Comparison of ENCODE assay signal across 8 mouse cellular contexts in the genomic region with DNA sequence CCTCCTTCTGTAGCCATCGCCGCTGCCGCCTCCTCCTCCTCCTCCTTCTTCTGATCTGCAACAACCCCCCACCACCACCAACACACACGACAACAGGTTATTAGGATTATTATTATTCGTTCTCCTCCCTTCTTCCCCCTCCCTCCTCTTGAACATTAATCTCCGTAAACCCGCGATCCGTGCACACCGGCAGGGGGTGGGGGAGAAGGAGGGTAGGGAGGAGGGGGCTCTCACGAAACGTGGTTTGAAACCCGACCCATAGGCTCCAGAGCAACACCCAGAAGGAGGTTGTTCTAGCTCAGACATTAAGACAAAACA. TPM values are rescaled to one million over a fixed set of nuclear protein-coding genes. Genes with fewer than 3 reads are reported as not detected.
DNase-seq lines count a peak whose midpoint lies in the region; ATAC-seq and TF ChIP-seq lines count a peak whose summit lies in the region.

No protein-coding gene starts in this region.

- H3K9me3 ChIP-seq in embryonic facial prominence, embryonic 12.5 days: no peaks in the 10 kb centered on the region
- H3K9me3 ChIP-seq in midbrain, postnatal 0 days (ENCODE audit: low read length): no peaks in the 10 kb centered on the region

- peak overlapping the region; percentile 65 for H3K9ac ChIP-seq in embryonic facial prominence, embryonic 12.5 days
- peak overlapping the region; percentile 84 for H3K9ac ChIP-seq in midbrain, postnatal 0 days (replicated peaks; ENCODE audit: low read length, poor library complexity, severe bottlenecking)

- peak overlapping the region; percentile 50 for H3K4me2 ChIP-seq in embryonic facial prominence, embryonic 12.5 days (replicated peaks)
- H3K4me2 ChIP-seq in midbrain, postnatal 0 days (ENCODE audit: low read depth, low read length, poor library complexity, severe bottlenecking): peak overlapping the region; percentile 57

- TF ChIP-seq CTCF in midbrain, postnatal 0 days (IDR thresholded peaks at IDR 0.05): peak; percentile 40; the same call in 1 of the 2 replicates

- H3K4me1 ChIP-seq in embryonic facial prominence, embryonic 12.5 days: peaks cover 23% of the 10 kb centered on the region
- peaks cover 20% of the 10 kb centered on the region; the same call in 1 of the 2 replicates for H3K4me1 ChIP-seq in midbrain, postnatal 0 days (ENCODE audit: insufficient read depth, low read length)

- 0% methylated on average over 12 of the region's 13 CpGs for WGBS in embryonic facial prominence, embryonic 12.5 days
- under 1% methylated on average over 11 of the region's 13 CpGs for WGBS in midbrain, postnatal 0 days

- peak overlapping the region; percentile 95 for H3K27ac ChIP-seq in embryonic facial prominence, embryonic 12.5 days
- peak overlapping the region; percentile 97 for H3K27ac ChIP-seq in midbrain, postnatal 0 days (ENCODE audit: low read depth, low read length)

- H3K36me3 ChIP-seq in embryonic facial prominence, embryonic 12.5 days: no peaks in the 10 kb centered on the region
- no peaks in the 10 kb centered on the region for H3K36me3 ChIP-seq in midbrain, postnatal 0 days (ENCODE audit: insufficient read depth, low read length)

- H3K4me3 ChIP-seq in embryonic facial prominence, embryonic 12.5 days: peak overlapping the region; percentile 68
- H3K4me3 ChIP-seq in midbrain, postnatal 0 days (ENCODE audit: low read depth, low read length): peak overlapping the region; percentile 79

- DNase-seq in layer of hippocampus, adult 9-10 months (ENCODE audit: low spot score): peak; percentile 4
- no peak for DNase-seq in layer of hippocampus, postnatal 14 days (ENCODE audit: low spot score in 2 of 2)
- peak; percentile 53 for DNase-seq in hindlimb bud, embryonic 11.5 days (ENCODE audit: extremely low spot score, low read depth, low spot score)
- DNase-seq in midbrain, postnatal 0 days (ENCODE audit: low spot score): no peak
- DNase-seq in yolk sac, embryonic 10.5 days (ENCODE audit: low spot score): no peak
- DNase-seq in kidney, adult 18-20 months: no peak
- DNase-seq in natural killer cell, adult 2 months (ENCODE audit: low spot score in 2 of 2): no peak

- H3K27me3 ChIP-seq in embryonic facial prominence, embryonic 12.5 days: no peaks in the 10 kb centered on the region
- H3K27me3 ChIP-seq in midbrain, postnatal 0 days (ENCODE audit: insufficient read depth, low read length): no peaks in the 10 kb centered on the region

- ATAC-seq in embryonic facial prominence, embryonic 12.5 days (ENCODE audit: insufficient number of reproducible peaks, insufficient read depth, low FRiP score, low TSS enrichment): peak; percentile 79
- no peak for ATAC-seq in midbrain, postnatal 0 days (ENCODE audit: low FRiP score)

RNA-seq across cellular contexts. Expression of a gene that starts 0.5 kb away (rescaled TPM):
- total RNA-seq in layer of hippocampus, postnatal 14 days (2021): 10 to 100 TPM; 24.5 to 25.8 TPM
- polyA plus RNA-seq in embryonic facial prominence, embryonic 12.5 days (2016; fragmentation: Nextera tagmentation; extraction: Ambion mirVana): 11.3 and 11.7 TPM in 2 replicates
- total RNA-seq in midbrain, postnatal 0 days (2014; rRNA removed): 50.8 and 55.2 TPM in 2 replicates
- polyA plus RNA-seq in midbrain, postnatal 0 days (2015; fragmentation: Nextera tagmentation; extraction: Ambion mirVana): 14.3 and 17.4 TPM in 2 replicates

Comparison
In these comparisons a context has a peak if more than half of its experiments do, and no peak if none do; other contexts are left out.
1. DNase-seq: peak in layer of hippocampus, adult 9-10 months (single experiment) and hindlimb bud, embryonic 11.5 days (single experiment); none in layer of hippocampus, postnatal 14 days (0 of 2), midbrain, postnatal 0 days (single experiment), yolk sac, embryonic 10.5 days (single experiment), kidney, adult 18-20 months (single experiment) and natural killer cell, adult 2 months (0 of 2).